Mouse (Mus musculus) MEL-GATA-1-ER (cell line): Measurements from ENCODE around the gene Olfr1443.
"Not testable (repeated sequence)": the region's sequence is repeated elsewhere in the genome, so short reads cannot be mapped to it uniquely, and the experiment has no call there.

ENCODE experiments used
- DNase-seq: peaks from one replicate; pipeline ENCODE4 v3.0.0-alpha.2; 2012; ENCODE audit warnings: low read depth; ENCODE audit errors: extremely low read depth

The Olfr1443 gene

DNA sequence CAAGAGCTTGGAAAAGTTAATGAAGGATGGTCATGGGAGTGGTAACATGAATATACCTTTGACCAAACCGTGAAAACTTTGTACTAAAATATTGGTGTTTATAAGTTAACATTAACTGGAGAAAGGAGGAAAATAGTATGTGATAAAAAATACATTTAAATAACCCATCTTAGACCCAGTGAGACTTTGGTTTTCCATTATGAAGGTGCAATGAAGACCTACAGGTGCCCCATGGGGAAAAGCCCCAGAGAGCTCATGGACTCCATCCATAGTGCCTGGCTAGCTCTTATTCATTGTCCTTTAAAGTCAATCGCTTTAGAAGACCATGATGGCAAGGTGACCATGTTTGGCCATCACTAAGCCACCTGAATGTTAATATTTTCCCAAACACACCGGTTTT, at the start of gene Olfr1443:
Olfr1443 (plus strand) TSS at position 301 of the 400 bp plus-strand sequence.
- no peak for DNase-seq

DNA sequence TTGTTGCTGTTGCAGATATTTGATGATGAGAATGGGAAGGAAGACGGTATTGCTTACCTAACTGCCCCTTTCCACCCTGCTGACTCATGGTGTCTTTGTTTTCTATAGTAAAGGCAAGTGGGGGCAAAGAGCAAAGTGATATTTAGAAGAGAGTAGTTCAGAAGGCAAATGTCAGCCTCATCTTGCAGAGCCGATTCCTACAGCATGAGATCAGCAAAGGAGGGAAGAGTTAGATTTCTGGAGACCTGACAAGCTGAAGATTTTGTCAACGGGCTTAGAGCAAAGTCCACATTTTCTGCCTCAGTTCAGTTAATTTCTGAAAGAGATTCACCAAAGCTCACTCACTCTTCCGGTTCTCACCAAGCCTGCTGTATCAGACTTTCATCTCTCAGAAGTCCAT, 44.7 kb upstream of the Olfr1443 start, which contains the start of gene Glyat:
Glyat (plus strand) TSS at position 133 of the 400 bp plus-strand sequence.
- DNase-seq = no peak

DNA sequence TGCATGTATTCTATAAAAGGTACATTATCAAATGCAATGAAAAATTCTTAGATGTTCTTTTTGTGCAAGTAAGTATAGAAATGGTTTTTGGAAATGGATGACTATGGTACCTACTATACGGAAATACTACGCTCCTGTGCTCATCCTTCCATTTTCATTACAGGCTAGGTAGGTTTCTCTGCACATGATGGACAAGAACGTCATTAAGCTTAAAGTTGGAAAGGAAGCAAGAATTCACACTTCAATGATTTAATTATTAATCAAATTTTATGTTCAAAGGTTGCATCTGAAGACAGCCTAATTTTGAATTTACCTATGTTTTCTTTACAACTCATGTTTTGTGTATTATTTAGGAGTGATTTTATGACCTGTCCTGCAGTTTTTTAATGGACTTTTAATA, 43.7 kb upstream of the Olfr1443 start:
- no peak for DNase-seq

DNA sequence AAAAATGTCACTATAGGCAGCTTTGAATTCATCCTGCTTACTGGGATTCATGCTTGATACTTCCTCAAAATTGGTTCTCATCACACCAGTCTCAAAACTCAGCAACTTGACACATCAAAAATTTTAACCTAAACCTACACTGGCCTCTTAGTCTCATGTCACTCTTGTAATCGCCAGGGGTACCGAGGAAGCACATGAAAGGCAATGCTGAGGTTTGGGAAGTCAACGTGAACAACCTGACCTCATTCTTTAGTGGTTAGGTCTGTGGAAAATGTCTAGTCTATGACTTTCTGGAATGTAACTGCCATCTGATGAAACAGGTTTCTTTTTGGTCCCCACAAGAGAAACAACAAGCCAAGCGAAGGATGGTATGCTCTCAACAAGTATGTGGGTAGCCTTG, 42.9 kb upstream of the Olfr1443 start:
- no peak for DNase-seq

DNA sequence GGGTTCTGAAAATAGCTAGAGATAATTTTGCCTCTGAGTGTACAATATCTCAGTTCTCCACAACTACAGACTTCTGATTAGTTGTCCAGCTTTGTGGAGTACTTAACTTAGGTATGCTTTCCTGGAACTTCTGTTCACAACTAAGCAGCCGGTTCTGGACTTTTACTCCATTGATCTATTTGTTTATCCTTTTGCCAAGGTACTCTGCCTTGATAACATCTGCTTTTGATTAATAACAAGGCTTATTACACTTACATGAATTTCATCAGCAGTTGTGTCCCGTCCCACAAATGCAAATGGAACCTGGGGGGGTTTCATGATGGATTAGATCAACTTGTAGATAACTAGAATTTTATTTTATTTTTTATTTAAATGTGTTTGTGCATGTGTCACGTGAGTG, 41.0 kb upstream of the Olfr1443 start:
- no peak for DNase-seq

DNA sequence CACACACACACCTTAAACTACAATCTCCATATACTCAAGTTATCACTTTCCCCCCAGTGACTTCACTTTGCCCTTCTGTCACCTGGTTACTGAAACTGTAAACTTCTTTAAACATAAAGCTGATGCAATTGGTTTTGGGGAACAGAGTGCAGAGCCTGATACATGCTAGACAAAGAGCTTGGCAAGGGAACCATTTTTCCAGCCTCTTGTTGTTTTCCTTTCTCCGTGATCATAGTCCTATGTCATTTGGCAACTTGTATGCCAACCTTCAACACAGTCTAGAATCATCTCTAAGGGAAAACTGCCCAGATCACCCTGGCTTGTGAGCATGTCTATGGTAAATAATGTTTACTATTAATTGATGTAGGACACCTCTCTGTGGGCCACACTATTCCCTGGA, 39.9 kb upstream of the Olfr1443 start:
- no peak for DNase-seq

DNA sequence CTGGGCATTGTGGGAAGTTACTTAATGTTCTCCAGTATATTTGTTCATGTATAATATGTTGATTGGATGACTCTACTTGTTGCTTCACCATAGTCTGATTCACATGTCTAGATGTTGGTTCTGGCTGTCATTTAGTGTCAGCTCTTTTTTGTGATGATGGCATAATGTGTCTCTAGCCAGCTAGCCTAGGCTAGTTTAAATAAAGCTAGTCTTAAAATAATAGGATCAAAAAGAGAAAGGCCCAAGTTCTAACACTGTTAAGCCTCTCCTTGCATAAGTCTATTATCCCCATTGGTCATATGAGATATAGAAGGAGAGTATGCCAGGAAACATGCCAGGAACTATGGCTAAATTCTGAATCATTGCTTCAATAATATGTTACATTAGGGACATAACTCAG, 28.4 kb upstream of the Olfr1443 start:
- no peak for DNase-seq

DNA sequence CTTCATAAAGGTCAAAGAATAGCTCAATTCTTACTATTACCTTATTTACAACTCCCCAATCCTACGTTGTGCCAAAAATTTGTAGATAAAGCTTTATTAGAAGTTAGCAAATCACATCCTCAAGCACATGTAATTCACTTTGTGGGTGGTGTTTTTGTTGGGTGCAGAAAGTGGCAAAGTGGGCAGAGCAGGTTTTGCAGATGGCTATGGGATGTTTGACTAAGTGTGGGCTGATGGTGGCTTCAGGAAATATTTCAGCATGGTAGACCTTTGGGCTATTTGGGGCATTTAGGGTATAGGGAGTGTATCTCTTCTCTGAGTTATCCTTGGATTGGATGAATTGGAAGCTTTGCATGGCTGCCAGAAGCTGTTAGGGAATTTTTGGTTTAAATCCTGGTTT, 11.8 kb upstream of the Olfr1443 start:
- DNase-seq = no peak

DNA sequence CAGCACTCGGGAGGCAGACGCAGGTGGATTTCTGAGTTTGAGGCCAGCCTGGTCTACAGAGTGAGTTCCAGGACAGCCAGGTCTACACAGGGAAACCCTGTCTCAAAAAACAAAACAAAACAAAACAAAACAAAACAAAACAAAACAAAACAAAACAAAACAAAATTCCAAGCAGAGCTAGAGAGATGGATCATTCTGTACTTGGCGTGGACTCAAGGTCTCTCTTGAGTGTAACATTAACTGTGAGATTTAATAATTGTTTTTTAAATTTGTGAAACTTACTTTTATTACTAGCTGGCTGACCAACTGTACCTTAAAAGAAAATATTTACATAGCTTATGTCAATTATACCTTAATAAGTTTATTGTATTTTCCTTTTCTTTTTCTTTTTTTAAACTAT, 9.3 kb upstream of the Olfr1443 start:
- not testable (repeated sequence) for DNase-seq

DNA sequence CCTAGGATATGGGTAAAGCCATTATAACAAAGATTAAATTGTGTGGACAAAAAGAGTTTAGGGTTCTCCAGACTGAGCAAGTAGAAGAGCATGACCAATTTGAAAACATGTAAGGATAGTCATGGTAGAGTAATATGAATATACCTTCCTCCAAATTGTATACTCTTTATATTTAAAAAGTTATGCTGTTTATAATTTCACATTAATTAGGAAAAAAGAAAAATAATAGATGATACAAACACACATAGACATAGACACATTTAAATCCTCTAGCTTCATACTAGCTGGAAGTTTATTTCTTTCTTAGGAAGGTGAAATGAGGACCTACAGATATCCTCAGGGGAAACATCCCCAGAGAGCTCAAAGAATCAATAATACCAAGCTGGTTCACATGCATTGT, 7.8 kb upstream of the Olfr1443 start, which contains the start of gene Olfr1442:
Olfr1442 (plus strand) TSS at position 301 of the 400 bp plus-strand sequence.
- no peak for DNase-seq

DNA sequence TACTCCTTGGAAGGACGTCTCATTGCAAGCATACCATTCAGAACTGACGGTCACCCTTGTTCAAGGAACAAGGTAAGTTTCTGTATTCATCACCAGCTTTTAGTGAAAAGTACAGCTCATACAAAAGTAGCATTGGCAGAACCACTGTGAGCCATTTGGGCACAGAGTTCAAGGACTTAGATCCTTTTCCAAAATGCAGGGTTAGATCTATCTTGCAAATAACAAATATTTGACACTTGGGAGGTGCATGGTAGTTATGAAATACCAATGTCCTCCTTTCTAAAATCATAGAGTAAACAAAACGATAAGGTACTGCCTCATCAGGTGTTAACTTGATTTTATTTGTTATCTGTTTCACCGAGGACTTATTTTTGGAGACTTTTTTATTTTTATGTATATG, 6.9 kb upstream of the Olfr1443 start:
- DNase-seq = no peak

DNA sequence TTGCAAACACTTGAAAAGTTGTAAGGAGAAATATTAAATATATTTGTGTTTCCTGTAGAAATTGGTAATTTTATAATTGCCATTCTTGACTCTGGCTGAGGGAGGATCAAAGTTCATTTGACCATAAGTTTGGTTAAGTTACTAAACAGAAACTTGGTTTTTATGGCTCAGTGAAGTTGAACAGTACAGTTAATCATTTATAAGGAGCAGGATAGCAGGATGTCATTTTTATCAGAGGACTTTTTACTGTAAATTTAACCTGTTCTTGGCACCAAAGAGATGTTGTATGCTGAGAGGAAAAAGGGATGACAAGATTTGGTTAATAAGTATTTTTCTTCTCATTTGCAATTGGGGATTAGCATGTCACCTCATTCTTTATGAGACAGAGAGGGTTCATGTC, 6.7 kb downstream of the Olfr1443 start:
- DNase-seq = no peak

DNA sequence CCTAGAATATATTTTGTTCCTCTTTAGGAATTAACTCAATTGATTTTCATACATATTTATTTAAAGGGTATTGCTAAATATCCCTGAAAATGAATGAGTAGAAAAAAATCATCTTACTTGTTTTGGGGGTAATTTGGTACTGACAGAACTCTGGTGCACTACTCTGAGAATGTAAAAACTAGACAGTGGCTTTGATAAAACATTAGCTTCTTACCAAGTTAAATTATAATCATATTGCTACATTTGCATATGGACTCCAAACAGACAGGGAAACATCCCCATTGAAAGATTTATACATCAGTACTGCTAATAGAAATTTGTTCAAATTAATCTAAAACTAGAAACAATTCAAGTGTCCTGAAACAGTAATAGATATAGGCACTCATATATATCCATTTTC, 7.3 kb downstream of the Olfr1443 start:
- DNase-seq = no peak

DNA sequence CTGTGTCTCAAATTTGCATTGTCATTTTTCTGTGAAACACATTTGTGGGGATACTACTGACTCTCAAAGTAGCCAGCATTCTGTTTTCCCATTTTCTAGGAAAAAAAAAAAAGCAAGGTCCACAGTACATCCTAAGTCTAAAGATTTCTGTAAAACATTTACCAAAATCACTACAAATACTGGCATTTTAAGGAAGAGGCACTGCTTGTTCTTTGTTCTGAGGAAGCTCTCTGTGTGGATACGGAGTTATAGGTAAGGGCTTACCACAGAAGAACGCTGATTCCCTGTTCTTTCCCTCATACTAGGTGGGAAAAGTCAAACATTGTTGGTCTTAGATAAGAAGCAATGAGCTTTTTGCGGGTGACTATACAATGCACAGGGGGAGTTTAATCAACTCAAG, 17.7 kb downstream of the Olfr1443 start, which contains the start of gene Keg1:
Keg1 (plus strand) TSS at position 197 of the 400 bp plus-strand sequence.
- no peak for DNase-seq

DNA sequence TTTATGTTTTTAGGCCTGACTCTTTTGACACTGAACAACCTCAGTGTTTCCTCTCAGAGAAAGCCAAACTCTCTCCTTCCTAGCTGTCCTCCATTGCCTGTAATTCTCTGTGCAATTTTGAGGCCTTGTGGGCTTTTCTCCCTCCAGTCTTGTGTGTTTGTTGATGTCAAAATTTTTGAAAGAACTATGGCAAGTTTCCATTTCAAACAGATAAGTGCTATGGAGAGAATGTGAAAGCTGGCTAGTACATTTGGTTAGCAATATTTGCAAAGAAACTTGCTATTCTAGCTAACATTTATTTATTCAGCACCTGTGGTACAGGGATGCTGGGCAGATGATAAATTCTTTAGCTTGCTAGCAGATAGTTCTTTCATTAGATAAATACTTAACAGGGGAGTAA, 18.3 kb downstream of the Olfr1443 start:
- no peak for DNase-seq

DNA sequence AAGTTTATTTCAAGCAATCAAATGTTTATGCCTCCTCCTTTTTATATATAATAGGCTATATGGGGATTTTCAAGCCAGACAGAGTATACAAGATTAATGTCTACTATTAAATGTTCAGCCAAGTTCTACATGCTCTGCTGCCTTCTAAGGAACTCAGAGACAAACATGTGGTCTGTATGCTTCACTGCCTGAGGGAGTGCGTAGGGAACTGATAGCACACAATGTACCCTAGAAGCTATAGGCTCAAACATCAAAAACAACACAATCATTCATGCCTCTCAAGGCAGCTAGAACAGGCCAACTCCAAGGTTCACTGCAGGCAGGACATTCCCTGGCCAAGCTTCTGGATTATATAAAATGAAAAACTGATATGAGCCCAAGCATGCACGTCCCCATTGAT, 30.5 kb downstream of the Olfr1443 start:
- no peak for DNase-seq

DNA sequence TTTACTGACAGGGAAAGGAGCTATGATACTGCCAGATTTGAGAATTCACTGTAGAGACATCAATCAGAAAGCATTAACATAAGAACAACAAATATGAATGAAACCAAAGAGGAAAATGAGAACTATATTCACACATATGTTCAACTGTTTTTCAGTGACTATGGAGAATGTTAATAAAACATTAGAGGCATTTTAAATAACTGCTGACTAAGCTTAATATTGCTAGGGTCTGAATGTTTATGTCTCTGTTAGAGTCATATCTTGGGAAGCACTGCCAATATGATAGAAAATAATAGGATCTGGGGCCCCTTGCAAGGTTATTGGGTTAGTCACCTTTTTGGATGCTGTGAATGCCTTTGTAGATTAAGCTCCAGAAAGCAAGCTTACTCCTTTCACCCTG, 31.1 kb downstream of the Olfr1443 start:
- DNase-seq = no peak

DNA sequence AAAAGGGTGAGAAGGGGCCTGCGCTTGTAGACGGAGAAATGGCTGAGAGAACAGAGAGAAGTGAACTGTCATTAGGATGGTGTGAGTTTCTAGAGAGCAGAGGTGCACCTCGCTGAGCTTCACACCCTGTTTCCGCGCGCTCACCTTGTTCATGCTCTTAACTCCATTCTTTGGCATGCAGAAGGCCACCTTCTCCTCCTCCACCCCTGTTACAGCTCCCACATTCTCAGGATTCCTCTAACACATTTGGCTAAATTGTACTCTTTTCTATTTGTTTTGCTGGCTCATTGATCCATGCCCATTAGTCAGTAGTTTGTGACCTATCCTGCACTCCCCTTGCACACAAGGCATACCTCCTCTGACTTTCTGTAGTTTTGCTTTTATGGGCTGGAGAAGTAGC, 41.3 kb downstream of the Olfr1443 start:
- DNase-seq = no peak

DNA sequence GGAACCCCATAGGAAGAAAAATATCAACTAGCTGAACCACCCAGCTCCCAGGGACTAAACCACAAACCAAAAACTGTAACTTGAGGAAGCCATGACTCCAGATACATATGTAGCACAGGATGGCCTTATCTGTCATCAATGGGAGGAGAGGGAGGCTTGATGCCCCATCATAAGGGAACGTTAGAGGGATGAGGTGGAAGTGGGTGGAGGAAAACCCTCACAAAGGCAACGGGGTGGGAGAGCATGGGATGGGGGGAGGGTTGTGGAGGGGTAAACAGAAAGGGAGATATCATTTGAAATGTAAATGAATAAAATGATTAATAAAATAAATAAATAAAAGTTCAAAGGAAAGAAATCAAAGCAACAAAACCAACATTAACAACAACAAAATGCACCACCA, 42.6 kb downstream of the Olfr1443 start:
- DNase-seq = no peak

DNA sequence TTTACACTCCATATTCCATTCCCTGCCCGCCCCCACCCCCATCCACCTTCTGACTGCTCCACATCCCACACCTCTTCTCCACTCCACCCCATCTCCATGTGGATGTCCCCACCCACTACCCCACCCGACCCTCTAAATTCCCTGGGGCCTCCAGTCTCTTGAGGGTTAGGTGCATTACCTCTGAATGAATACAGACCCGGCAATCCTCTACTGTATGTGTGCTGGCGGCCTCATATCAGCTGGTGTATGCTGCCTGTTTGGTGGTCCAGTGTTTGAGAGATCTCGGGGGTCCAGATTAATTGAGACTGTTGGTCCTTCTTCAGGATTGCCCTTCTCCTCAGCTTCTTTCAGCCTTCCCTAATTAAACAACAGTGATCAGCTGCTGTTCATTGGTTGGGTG, 43.0 kb downstream of the Olfr1443 start:
- DNase-seq = not testable (repeated sequence)

DNA sequence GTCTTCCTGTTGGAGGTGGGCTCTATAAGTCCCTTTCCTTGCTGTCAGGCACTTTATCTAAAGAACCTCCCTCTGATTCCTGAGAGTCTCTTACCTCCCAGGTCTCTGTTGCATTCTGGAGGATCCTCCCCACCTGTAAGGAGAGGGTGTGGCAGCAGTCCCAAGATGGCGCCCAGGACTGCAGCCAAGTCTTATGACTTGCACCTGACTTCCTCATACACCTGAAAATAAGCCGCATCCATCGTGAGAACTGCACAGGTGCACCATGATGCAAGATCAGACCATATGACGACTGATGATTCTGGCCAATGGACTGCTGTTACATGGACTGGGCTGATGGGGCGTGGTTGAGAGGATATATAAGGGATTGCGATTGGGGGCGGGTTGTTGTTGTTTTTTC, 43.7 kb downstream of the Olfr1443 start:
- not testable (repeated sequence) for DNase-seq

DNA sequence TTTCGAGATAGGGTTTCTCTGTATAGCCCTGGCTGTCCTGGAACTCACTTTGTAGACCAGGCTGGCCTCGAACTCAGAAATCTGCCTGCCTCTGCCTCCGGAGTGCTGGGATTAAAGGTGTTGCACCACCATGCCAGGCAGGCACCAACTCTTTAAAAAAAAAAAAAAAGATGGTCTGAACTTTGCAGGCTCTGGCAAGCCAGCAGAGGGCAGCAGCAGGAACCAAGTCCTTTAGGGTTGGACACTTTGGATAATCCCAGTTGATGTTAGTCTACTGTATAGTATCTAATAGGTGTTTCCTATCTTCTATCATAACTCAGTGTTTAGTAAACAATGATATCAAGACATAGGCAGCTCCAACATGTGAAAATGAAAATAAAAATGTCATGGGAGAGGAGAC, 44.4 kb downstream of the Olfr1443 start:
- DNase-seq = no peak

DNA sequence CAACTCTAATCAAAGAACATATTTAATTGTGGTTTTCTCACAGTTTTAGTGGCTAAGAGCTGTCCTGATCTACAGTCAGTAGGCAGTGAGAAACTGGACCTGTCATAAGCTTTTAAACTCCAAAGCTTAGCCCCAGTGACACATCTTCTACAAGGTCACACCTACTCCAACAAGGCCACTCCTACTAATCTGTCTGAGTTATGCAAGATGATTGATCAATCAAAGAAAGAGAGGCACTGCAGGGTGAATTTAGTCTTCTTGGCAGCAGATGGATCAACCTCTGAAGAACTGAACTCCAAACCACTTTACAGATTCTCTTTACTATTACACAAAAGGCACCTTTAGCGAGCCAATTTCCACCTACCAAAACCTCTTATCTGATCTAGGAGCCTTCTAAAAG, 47.9 kb downstream of the Olfr1443 start:
- DNase-seq = no peak

DNA sequence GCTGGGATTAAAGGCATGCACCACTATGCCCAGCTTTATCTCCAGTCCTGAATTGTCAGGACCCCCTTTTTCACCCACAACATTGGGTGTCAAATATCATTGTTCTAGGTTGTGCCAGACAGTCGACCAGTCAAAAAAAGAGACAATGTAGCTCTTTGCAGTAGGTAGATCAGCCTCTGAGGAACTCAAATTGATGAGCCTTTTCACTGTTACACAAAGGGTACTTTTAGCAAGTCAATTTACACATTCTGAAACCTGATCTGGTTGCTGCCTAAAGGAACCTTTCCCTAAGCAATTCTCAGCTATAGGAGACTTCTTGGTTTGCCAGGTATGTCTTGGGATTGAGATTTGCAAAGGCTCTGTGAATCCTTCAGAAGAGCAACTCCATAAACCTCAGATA, 53.1 kb downstream of the Olfr1443 start:
- DNase-seq = no peak
